Mouse (Mus musculus) forebrain, embryonic 15.5 days (tissue): ENCODE data around the gene Slc24a3. TPM values are rescaled to one million over a fixed set of nuclear protein-coding genes. Genes with fewer than 3 reads are reported as not detected.
A peak's percentile ranks its signal among the peaks of the same experiment; 100 is the strongest.

Source experiments
- ATAC-seq: fragments of 200-750 bp; cut with Nextera tagmentation; replicated peaks from 2 replicates; pipeline ENCODE4 v1.8.0; 2017; ENCODE audit warnings: mild to moderate bottlenecking, moderate TSS enrichment, moderate library complexity
- H3K27ac ChIP-seq: fragments of 300-500 bp; sonication (generic); replicated peaks from 2 replicates; pipeline ENCODE4 v1.5.1; 2015; ENCODE audit warnings: mild to moderate bottlenecking, inconsistent platforms
- H3K27me3 ChIP-seq: fragments of 300-500 bp; sonication (generic); 2 replicates; pipeline ENCODE4 v1.6.1; 2015; ENCODE audit warnings: inconsistent platforms
- H3K36me3 ChIP-seq: fragments of 300-500 bp; sonication (generic); 2 replicates; pipeline ENCODE4 v1.6.1; 2015; ENCODE audit warnings: mild to moderate bottlenecking, inconsistent platforms
- H3K4me1 ChIP-seq: fragments of 300-500 bp; sonication (generic); 2 replicates; pipeline ENCODE4 v1.6.1; 2015; ENCODE audit warnings: inconsistent platforms
- H3K4me2 ChIP-seq: fragments of 300-500 bp; sonication (generic); replicated peaks from 2 replicates; pipeline ENCODE4 v1.6.1; 2015; ENCODE audit warnings: mild to moderate bottlenecking, inconsistent platforms
- H3K4me3 ChIP-seq: fragments of 300-500 bp; sonication (generic); 2 replicates; pipeline ENCODE4 v1.5.1; 2015; ENCODE audit warnings: mild to moderate bottlenecking, inconsistent platforms
- H3K9ac ChIP-seq: fragments of 300-500 bp; sonication (generic); replicated peaks from 2 replicates; pipeline ENCODE4 v1.6.1; 2015; ENCODE audit warnings: mild to moderate bottlenecking, inconsistent platforms
- H3K9me3 ChIP-seq: fragments of 300-500 bp; sonication (generic); 2 replicates; pipeline ENCODE4 v1.6.1; 2016; ENCODE audit warnings: inconsistent platforms
- WGBS: fragments of 180-500 bp; shearing (Covaris S2); methylation state at CpG from one replicate; pipeline ENCODE4 v1.1.7; 2015; ENCODE audit warnings: mixed read lengths; 5-methylcytosine and 5-hydroxymethylcytosine counted together
- polyA plus RNA-seq: library from polyadenylated mRNA; unstranded; fragments of >200 nt; fragmentation: Nextera tagmentation; extraction: Ambion mirVana; gene quantifications from 2 replicates; pipeline ENCODE4 v1.2.1, GENCODE M21; 2015

Gene Slc24a3
- polyA plus RNA-seq, 1 experiment from 2014 or later, result 5.9 TPM

- Histone ChIP-seq H3K9ac (no peak overlapping the region), H3K4me3 (no peak overlapping the region), H3K27ac (no peak overlapping the region), H3K4me1 (peaks cover 12% of the 10 kb centered on the region), H3K27me3 (no peaks in the 10 kb centered on the region), H3K36me3 (no peaks in the 10 kb centered on the region), H3K4me2 (no peak overlapping the region), H3K9me3 (no peaks in the 10 kb centered on the region)
- ATAC-seq, result no peak
- 87% methylated on average over 6 of the region's 6 CpGs for WGBS
Measured at GRCm38 (mm10) chr2:145165854-145166253, 1.7 kb upstream of the Slc24a3 start.

- H3K4me3 ChIP-seq, result peak overlapping the region; percentile 58
- H3K4me2 ChIP-seq, result peak overlapping the region; percentile 78
- H3K9me3 ChIP-seq, result no peaks in the 10 kb centered on the region
- under 1% methylated on average over 36 of the region's 38 CpGs for WGBS
- H3K36me3 ChIP-seq, result no peaks in the 10 kb centered on the region
- peaks cover 12% of the 10 kb centered on the region for H3K4me1 ChIP-seq
- peak overlapping the region; percentile 70 for H3K9ac ChIP-seq
- peak overlapping the region; percentile 89 for H3K27ac ChIP-seq
- peak; percentile 79 for ATAC-seq
- no peaks in the 10 kb centered on the region for H3K27me3 ChIP-seq
Measured at GRCm38 (mm10) chr2:145167051-145167663, 397 bp upstream of the Slc24a3 start.

DNA sequence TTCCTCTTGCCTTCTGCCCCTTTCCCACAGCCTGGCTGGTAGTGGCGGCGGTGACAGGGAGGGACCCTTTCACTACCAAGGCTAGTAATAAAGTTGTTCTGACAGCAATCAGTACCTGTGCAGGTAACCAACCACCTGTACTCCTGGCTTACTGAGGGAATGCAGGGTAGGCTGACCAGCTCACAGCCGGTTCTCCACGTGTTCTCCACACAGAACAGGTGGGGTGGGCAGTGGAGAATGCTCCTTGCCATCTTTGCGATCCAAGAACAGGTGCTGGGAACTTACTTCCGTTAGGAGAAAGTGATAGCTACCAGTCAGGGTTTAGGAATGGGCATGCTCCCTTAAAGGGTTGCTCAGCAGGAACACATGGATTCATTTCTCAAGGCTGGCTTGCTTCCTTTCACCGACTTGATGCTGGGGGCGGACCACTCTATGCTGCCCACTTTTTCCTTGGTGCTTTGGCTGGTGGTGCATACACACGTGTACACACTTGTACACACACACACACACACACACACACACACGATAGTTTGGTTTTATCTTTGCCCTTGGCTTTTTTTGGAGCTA, 934 bp downstream of the Slc24a3 start:
- peak overlapping the region; percentile 89 for H3K27ac ChIP-seq
- no peaks in the 10 kb centered on the region for H3K27me3 ChIP-seq
- 10% methylated on average over 10 of the region's 10 CpGs for WGBS
- H3K9me3 ChIP-seq, result no peaks in the 10 kb centered on the region
- peaks cover 12% of the 10 kb centered on the region for H3K4me1 ChIP-seq
- H3K4me2 ChIP-seq, result peak overlapping the region; percentile 78
- H3K36me3 ChIP-seq, result no peaks in the 10 kb centered on the region
- no peak for ATAC-seq
- H3K4me3 ChIP-seq, result peak overlapping the region; percentile 58
- H3K9ac ChIP-seq, result peak overlapping the region; percentile 70

DNA sequence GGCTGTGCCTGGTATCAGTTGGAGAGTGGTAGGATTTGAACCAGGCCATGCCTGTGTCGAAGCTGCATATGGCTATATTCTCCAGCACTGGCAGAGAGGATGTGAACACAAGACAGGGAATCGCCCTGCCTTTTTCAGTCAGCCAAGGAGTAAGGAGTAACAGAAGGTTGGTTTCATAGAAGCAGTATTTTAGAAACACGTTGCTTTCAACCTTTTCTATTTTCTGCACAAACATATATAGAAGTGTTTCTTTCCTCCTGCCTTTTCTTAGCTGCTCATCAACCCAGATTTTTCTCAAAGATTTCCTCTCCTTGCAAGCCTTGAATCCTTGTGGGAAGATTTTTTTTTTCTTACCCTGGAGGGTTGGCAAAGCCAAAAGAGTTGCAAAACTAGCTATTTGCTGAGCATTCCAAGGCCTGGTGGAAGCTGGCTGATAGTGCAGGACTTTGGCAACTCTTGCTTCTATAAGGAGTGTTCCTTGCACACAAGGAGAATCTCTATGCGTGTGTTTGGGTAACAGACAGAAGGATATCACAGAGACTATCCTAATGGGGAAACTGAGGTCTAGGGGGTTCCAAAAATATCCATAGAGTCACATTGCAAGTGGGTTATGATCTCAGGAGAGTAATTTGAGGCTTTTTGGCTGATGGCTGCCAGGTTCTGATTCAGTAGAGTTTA, 5.6 kb downstream of the Slc24a3 start:
- H3K9ac ChIP-seq, result no peak overlapping the region
- no peak overlapping the region for H3K4me3 ChIP-seq
- H3K27ac ChIP-seq, result no peak overlapping the region
- H3K36me3 ChIP-seq, result no peaks in the 10 kb centered on the region
- H3K4me2 ChIP-seq, result no peak overlapping the region
- no peak for ATAC-seq
- peaks cover 7% of the 10 kb centered on the region for H3K4me1 ChIP-seq
- 90% methylated on average over 4 of the region's 4 CpGs for WGBS
- H3K27me3 ChIP-seq, result no peaks in the 10 kb centered on the region
- H3K9me3 ChIP-seq, result no peaks in the 10 kb centered on the region

GRCm38 (mm10) chr2:145175036-145175435, 7.5 kb downstream of the Slc24a3 start:
- H3K4me2 ChIP-seq, result no peak overlapping the region
- WGBS, result 88% methylated on average over 7 of the region's 7 CpGs
- H3K36me3 ChIP-seq, result no peaks in the 10 kb centered on the region
- H3K9ac ChIP-seq, result no peak overlapping the region
- ATAC-seq, result no peak
- no peak overlapping the region for H3K4me3 ChIP-seq
- no peaks in the 10 kb centered on the region for H3K27me3 ChIP-seq
- H3K4me1 ChIP-seq, result no peaks in the 10 kb centered on the region
- no peak overlapping the region for H3K27ac ChIP-seq
- H3K9me3 ChIP-seq, result no peaks in the 10 kb centered on the region

GRCm38 (mm10) chr2:145182410-145182809, 14.9 kb downstream of the Slc24a3 start:
- Histone ChIP-seq H3K4me3 (no peak overlapping the region), H3K4me2 (no peak overlapping the region), H3K36me3 (no peaks in the 10 kb centered on the region), H3K9me3 (no peaks in the 10 kb centered on the region), H3K4me1 (no peaks in the 10 kb centered on the region), H3K27ac (no peak overlapping the region), H3K27me3 (no peaks in the 10 kb centered on the region), H3K9ac (no peak overlapping the region)
- no peak for ATAC-seq
- 62% methylated on average over 8 of the region's 8 CpGs for WGBS

- Histone ChIP-seq H3K36me3 (no peaks in the 10 kb centered on the region), H3K4me2 (no peak overlapping the region), H3K9ac (no peak overlapping the region), H3K27me3 (no peaks in the 10 kb centered on the region), H3K4me3 (no peak overlapping the region), H3K27ac (no peak overlapping the region), H3K9me3 (no peaks in the 10 kb centered on the region), H3K4me1 (no peaks in the 10 kb centered on the region)
- WGBS, result 87% methylated on average over 2 of the region's 2 CpGs
- no peak for ATAC-seq
Measured at GRCm38 (mm10) chr2:145188828-145189227, 21.3 kb downstream of the Slc24a3 start.

DNA sequence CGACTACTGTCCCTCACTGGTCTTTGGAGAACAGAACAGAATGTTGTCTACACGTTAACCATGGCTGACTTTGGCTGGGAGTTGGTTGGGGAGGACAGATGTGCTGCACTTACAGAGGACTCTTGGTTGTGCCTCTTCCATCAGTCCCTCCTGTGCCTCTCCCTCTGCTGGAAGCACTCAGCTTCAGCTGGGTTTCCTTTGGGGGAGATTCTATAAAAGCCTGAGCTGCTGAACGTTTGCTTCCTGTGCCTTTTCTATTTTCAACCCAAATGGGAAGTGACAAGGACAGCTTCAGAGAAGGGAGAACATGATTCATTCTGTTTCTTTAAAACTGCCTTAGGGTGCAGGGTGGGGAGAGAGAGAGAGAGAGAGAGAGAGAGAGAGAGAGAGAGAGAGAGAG, 28.5 kb downstream of the Slc24a3 start:
- no peaks in the 10 kb centered on the region for H3K27me3 ChIP-seq

GRCm38 (mm10) chr2:145196501-145197042, 29.0 kb downstream of the Slc24a3 start:
- no peaks in the 10 kb centered on the region for H3K9me3 ChIP-seq
- no peaks in the 10 kb centered on the region for H3K36me3 ChIP-seq
- H3K27me3 ChIP-seq, result no peaks in the 10 kb centered on the region
- 89% methylated on average over 7 of the region's 7 CpGs for WGBS
- no peak for ATAC-seq
- no peaks in the 10 kb centered on the region for H3K4me1 ChIP-seq
- no peak overlapping the region for H3K9ac ChIP-seq
- no peak overlapping the region for H3K4me3 ChIP-seq
- no peak overlapping the region for H3K4me2 ChIP-seq
- H3K27ac ChIP-seq, result no peak overlapping the region

More for the DNA sequence above, 28.5 kb downstream of the Slc24a3 start:
- H3K4me1 ChIP-seq, result no peaks in the 10 kb centered on the region
- no peak overlapping the region for H3K4me3 ChIP-seq
- no peak overlapping the region for H3K27ac ChIP-seq
- ATAC-seq, result no peak
- no peak overlapping the region for H3K4me2 ChIP-seq
- no peaks in the 10 kb centered on the region for H3K36me3 ChIP-seq
- 72% methylated on average over 3 of the region's 3 CpGs for WGBS
- no peaks in the 10 kb centered on the region for H3K9me3 ChIP-seq
- no peak overlapping the region for H3K9ac ChIP-seq

GRCm38 (mm10) chr2:145197076-145197475, 29.5 kb downstream of the Slc24a3 start:
- H3K4me3 ChIP-seq, result no peak overlapping the region
- H3K36me3 ChIP-seq, result no peaks in the 10 kb centered on the region
- ATAC-seq, result no peak
- H3K4me2 ChIP-seq, result no peak overlapping the region
- 93% methylated on average over 4 of the region's 4 CpGs for WGBS
- H3K27me3 ChIP-seq, result no peaks in the 10 kb centered on the region
- H3K4me1 ChIP-seq, result no peaks in the 10 kb centered on the region
- H3K9me3 ChIP-seq, result no peaks in the 10 kb centered on the region
- H3K9ac ChIP-seq, result no peak overlapping the region
- no peak overlapping the region for H3K27ac ChIP-seq

DNA sequence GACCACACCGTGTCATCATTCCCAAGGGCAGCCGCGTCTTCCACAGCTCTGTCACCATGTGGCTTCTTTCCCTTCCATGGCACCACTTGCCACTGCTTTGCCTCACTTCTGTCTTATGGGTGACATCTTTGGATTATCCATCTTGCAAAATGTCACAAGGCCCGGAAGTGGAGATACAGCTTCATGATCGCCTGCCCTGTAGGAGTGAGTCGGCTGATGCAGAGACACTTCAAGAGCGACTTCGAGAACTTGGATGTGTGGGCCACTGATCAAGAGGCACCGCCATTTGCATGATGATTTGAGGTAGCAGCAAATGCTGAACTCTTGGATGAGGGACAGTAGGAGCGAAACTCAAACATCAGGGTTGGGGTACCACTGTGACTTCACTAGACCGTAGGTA, 46.0 kb downstream of the Slc24a3 start:
- no peak for ATAC-seq

GRCm38 (mm10) chr2:145214086-145214831, 46.7 kb downstream of the Slc24a3 start:
- no peak for ATAC-seq
- no peak overlapping the region for H3K27ac ChIP-seq
- H3K4me2 ChIP-seq, result no peak overlapping the region
- no peak overlapping the region for H3K9ac ChIP-seq
- H3K36me3 ChIP-seq, result no peaks in the 10 kb centered on the region
- H3K4me3 ChIP-seq, result no peak overlapping the region
- no peaks in the 10 kb centered on the region for H3K4me1 ChIP-seq
- no peaks in the 10 kb centered on the region for H3K9me3 ChIP-seq
- 82% methylated on average over 8 of the region's 8 CpGs for WGBS
- no peaks in the 10 kb centered on the region for H3K27me3 ChIP-seq

More for the DNA sequence above, 46.0 kb downstream of the Slc24a3 start:
- Histone ChIP-seq H3K27ac (no peak overlapping the region), H3K4me2 (no peak overlapping the region), H3K9ac (no peak overlapping the region), H3K27me3 (no peaks in the 10 kb centered on the region), H3K9me3 (no peaks in the 10 kb centered on the region), H3K4me1 (no peaks in the 10 kb centered on the region), H3K36me3 (no peaks in the 10 kb centered on the region), H3K4me3 (no peak overlapping the region)
- 98% methylated on average over 11 of the region's 11 CpGs for WGBS
